In genomic region chr3:128349123-128349522, GRCm38 (mm10) we compare ENCODE assay signal across 8 mouse cellular contexts.
DNase-seq lines count a peak whose midpoint lies in the region; ATAC-seq and TF ChIP-seq lines count a peak whose summit lies in the region.
"Not testable (repeated sequence)": the region's sequence is repeated elsewhere in the genome, so short reads cannot be mapped to it uniquely, and the experiment has no call there.

No protein-coding gene starts in this region.

- peak; percentile 68 for TF ChIP-seq CTCF in liver, postnatal 0 days (IDR thresholded peaks at IDR 0.05; ENCODE audit: low read depth)

- H3K27me3 ChIP-seq in hindbrain, embryonic 15.5 days; liver, postnatal 0 days (ENCODE audit: insufficient read depth, low read length); neural tube, embryonic 12.5 days (replicated peaks): not testable (repeated sequence)

- peak; percentile 83 for ATAC-seq in hindbrain, embryonic 15.5 days (ENCODE audit: low FRiP score, low read depth)
- not testable (repeated sequence) for ATAC-seq in liver, postnatal 0 days
- ATAC-seq in neural tube, embryonic 12.5 days (ENCODE audit: low FRiP score, low read depth) = peak; percentile 79

- DNase-seq in adipocyte (ENCODE audit: low spot score) = peak; percentile 48
- peak; percentile 86 for DNase-seq in embryo, embryonic 10.5 days (ENCODE audit: low spot score)
- DNase-seq in frontal cortex, postnatal 10 days (ENCODE audit: low spot score in 2 of 2) = peak; percentile 8 to 32
- peak; percentile 22 to 70 for DNase-seq in layer of hippocampus, adult 18-20 months (ENCODE audit: low spot score in 2 of 2)
- DNase-seq in liver, postnatal 0 days = peak; percentile 15
- peak; percentile 15 for DNase-seq in urinary bladder, postnatal 25 days (ENCODE audit: low spot score)

- H3K9me3 ChIP-seq in hindbrain, embryonic 15.5 days; liver, postnatal 0 days (ENCODE audit: low read length); neural tube, embryonic 12.5 days: not testable (repeated sequence)

- H3K4me2 ChIP-seq in hindbrain, embryonic 15.5 days; liver, postnatal 0 days (ENCODE audit: low read depth, low read length); neural tube, embryonic 12.5 days (replicated peaks): not testable (repeated sequence)

- not testable (repeated sequence) for H3K4me3 ChIP-seq in hindbrain, embryonic 15.5 days; liver, postnatal 0 days (ENCODE audit: low read depth, low read length); neural tube, embryonic 12.5 days

- TF ChIP-seq EP300 in liver, postnatal 0 days (IDR thresholded peaks at IDR 0.05; ENCODE audit: low read depth) = not testable (repeated sequence)

- not testable (repeated sequence) for H3K27ac ChIP-seq in hindbrain, embryonic 15.5 days (replicated peaks); liver, postnatal 0 days (ENCODE audit: low read depth); neural tube, embryonic 12.5 days

- not testable (repeated sequence) for H3K36me3 ChIP-seq in hindbrain, embryonic 15.5 days; liver, postnatal 0 days (replicated peaks; ENCODE audit: insufficient read depth, low read length); neural tube, embryonic 12.5 days

- not testable (repeated sequence) for H3K4me1 ChIP-seq in hindbrain, embryonic 15.5 days (replicated peaks); liver, postnatal 0 days (ENCODE audit: insufficient read depth); neural tube, embryonic 12.5 days

- 9% methylated on average over 2 of the region's 2 CpGs for WGBS in hindbrain, embryonic 15.5 days
- 11% methylated on average over 2 of the region's 2 CpGs for WGBS in liver, postnatal 0 days (ENCODE audit: insufficient replicate concordance)
- 10% methylated on average over 2 of the region's 2 CpGs for WGBS in neural tube, embryonic 12.5 days

- H3K9ac ChIP-seq in hindbrain, embryonic 15.5 days; liver, postnatal 0 days (replicated peaks); neural tube, embryonic 12.5 days: not testable (repeated sequence)

Comparison
In these comparisons a context has a peak if more than half of its experiments do, and no peak if none do; other contexts are left out.
1. DNase-seq: peak in every context shown above with its lines; median percentile 86 in embryo, embryonic 10.5 days; 48 in adipocyte; 46 in layer of hippocampus, adult 18-20 months; 20 in frontal cortex, postnatal 10 days; 15 in liver, postnatal 0 days; 15 in urinary bladder, postnatal 25 days.